Mouse (Mus musculus): ENCODE measurements around the gene Cyp2b23.
"Not testable (repeated sequence)": the region's sequence is repeated elsewhere in the genome, so short reads cannot be mapped to it uniquely, and the experiment has no call there.

The Cyp2b23 gene

DNA sequence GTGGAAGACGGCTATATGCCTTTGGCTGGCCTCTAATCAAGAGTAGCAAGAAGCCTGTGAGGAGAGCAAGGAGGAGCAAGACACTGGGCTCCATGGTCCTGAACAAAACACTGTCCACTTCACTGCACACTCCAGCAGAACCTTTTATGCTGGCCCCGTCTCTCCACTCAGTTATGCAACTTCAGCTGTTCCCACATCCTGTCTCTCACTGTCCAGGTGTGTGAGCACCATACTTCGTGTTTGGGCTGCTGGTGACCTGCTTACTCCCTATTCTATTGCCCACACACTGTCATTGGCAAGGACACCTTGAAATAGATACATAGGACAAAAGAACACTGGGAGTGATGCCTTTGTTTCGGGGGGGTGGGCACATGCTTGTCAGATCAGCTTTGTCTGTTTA, at the start of gene Cyp2b23:
Gene Cyp2b23, minus strand, starts transcription at position 101 of the 400 bp plus-strand sequence.
- no peak for DNase-seq (ENCODE audit: low spot score)

DNA sequence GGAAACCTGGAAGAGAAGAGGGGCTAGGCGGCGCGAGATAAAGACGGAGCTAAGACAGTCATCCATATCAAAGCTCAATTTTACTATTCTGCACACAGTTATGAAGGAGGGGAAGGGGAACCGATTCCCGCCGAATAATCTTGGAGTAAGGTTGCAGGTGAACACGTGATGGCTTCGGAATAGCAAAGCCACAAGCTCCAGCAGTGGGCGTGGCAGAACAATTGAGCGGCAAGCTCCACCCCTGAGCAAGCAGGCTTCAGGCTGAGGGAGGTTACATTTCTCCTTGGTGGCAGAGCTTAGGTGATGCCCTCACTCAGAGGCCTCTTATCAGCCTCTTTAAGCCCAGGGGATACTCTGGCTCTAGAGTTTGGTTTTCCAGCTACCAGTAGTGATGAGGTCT, 24.8 kb upstream of the Cyp2b23 start:
- no peak for DNase-seq (ENCODE audit: low spot score)

DNA sequence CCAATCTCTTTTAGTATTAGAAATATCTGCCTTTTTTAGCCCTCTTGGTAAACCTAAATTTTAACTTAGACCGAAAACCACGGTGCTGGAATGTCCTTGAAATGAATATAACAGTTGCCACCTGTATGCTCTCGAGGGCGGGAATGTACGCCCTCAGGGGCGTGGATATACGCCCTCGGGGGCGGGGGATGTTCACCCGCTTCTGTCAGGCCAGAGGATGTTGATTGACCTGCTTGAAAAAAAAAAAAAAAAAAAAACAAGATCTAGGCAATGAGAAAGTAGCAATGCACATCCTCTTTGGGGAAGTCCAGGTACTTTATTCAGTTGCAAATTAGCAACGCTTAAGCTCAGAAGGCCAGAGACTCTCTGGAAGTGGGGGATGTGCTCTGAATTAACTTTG, 20.8 kb upstream of the Cyp2b23 start:
- no peak for DNase-seq (ENCODE audit: low spot score)

DNA sequence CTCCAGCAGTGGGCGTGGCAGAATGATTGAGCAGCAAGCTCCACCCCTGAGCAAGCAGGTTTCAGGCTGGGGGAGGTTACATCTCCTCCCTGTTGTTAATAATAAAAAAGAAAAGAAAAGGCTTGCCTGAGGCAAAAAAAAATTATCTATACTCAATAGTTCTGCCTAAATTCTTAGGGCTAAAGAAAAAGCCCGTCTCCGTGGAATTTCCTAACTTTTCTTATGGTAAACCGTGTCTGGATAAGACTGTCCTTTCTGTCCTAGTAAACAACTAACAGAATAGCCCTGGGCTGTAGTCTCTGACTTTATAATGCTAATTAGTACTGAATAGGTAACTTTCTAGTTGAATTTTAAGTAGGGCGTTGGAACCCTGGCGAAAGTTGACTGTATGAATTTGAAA, 20.0 kb upstream of the Cyp2b23 start:
- DNase-seq (ENCODE audit: low spot score): not testable (repeated sequence)

DNA sequence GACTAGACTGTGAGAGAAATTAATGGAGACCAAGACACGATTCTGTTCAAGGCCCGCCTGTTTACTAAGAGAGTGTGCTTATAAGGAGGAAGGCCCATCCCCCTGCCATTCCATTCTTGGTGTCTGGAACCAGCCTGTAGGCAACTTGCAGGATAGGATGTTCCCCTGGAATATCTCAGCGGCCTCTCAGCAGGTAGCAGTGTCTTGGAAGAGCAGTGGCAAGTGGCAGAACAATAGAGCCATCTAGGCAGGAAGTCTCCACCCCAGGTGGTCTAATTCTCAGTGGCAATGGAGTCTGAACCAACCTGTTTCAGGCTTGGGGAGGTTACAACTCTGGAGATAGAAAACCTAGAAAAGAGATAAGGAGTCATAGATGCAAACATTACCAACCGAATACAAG, 13.9 kb upstream of the Cyp2b23 start:
- DNase-seq (ENCODE audit: low spot score): no peak

DNA sequence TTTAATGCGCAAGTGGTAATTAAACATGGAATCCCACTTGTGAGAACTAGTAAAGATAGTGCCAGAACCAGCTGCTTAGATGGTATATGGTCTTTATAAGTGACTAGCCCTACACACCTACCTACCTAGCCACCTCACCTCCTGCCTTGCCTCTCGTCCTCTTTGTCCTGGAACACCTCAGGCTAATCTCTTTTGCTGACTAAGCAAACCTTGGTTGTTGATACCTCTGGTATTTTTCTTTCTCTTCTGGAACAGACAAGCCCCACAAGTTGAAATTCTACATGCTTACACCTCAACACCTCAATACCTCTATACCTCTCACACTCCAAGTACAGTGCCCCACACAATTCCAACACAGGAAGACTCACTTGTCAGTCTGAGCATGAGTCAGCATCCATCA, 524 bp downstream of the Cyp2b23 start:
- no peak for DNase-seq (ENCODE audit: low spot score)

DNA sequence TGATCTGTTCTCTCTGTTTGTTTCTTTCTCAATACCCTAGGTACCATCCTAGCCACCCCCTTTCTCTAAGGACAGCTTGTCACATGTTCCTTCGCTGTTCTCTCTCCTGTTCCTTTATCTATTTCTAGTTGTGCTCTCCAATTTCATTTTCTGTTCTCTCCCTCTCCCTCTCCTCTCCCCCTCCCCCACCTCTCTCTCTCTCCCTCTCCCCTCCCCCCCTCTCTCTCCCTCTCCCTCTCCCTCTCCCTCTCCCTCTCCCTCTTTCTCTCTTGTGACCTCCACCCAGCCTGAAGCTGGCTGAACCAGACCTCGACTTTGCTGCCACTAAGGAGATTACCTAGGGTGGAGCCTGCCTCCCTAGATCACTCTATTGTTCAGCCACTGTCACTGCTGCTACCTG, 18.8 kb downstream of the Cyp2b23 start:
- not testable (repeated sequence) for DNase-seq (ENCODE audit: low spot score)

DNA sequence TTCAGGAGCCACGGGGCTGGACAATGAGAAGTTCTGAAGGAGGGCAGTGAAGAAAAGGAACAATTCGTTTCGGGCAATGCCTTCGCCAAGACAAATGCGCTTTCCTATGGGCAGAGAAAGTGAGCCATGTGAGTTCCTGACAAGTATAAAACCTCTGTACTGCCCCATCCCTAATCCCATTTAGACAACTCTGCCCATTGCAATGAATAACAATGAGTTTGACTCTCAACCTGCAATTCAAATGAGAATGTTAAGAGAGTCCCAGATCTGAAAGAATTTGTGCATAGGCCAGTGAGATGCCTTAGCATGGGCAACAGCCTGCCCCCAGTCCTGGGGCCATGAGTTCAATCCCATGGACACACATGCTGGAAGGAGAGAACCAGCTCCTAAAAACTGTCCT, 20.2 kb downstream of the Cyp2b23 start:
- DNase-seq (ENCODE audit: low spot score): no peak

DNA sequence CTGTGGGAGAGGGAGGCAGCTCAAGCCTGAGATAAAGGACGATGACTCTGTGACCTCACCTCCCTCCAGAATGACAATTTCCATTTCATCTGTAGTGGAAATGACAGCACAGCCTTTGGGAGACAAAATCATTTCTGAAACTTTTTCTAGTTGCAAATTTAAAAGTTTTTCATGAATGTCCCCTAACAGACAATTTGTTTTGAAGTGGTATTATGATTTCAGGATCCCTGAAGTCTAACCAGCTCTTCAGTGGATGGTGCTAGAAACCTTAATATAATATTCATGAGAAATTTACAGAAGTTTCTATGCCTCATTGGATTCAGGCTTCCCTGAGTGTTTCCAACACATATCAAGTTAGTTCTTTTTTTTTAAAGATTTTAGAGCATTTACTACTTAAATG, 67.9 kb downstream of the Cyp2b23 start, which contains the start of gene Vmn1r185:
Gene Vmn1r185, minus strand, starts transcription at position 101 of the 400 bp plus-strand sequence.
- not testable (repeated sequence) for DNase-seq (ENCODE audit: low spot score)

Data from ovary, adult 18-20 months (tissue).